Mouse (Mus musculus) G1E (cell line): ENCODE data around the gene Cab39l.

ENCODE experiments used
- CTCF ChIP-seq: IDR thresholded peaks from 2 replicates; pipeline ENCODE4 v1.5.1; 2012; ENCODE audit warnings: low read depth, low read length, inconsistent platforms, mixed read lengths
- GATA1 ChIP-seq: IDR thresholded peaks from 2 replicates; pipeline ENCODE4 v1.6.1; 2012; ENCODE audit warnings: borderline replicate concordance, low read length, inconsistent platforms, mixed read lengths
- GATA2 ChIP-seq: IDR thresholded peaks from 2 replicates; pipeline ENCODE4 v1.6.1; 2012; ENCODE audit warnings: low read depth, low read length, inconsistent platforms, borderline replicate concordance
- POLR2AphosphoS5 ChIP-seq: IDR thresholded peaks from 2 replicates; pipeline ENCODE4 v1.6.1; 2012; ENCODE audit warnings: low read depth, low read length, inconsistent platforms; ENCODE audit not compliant: insufficient replicate concordance
- TAL1 ChIP-seq: conservative IDR thresholded peaks from 2 replicates; pipeline ENCODE4 v1.6.1; 2012; ENCODE audit warnings: low read depth, low read length, inconsistent platforms, mixed read lengths

DNA sequence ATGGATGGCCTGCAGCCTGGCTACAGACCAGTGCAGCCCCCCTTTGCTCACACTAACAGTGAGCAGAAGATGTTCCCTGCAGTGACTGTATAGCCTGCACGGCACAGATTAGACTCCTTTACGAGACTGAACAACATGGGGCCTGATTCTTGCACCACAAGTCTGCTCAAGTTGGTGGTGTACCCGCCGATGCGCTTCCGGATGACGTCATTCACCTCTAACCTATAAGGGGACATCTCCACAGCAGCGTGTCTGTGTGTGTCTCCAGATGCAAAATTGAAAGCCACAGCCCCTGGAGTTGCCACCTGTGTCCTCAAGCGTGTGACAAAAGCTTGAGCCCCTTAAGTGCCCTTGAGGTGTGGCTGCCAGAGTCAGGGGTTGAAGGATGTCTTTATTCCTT lies 189.3 kb downstream of the Cab39l start:
- TF ChIP-seq CTCF: no peak
- TF ChIP-seq POLR2AphosphoS5: no peak
- TF ChIP-seq GATA1: no peak
- no peak for TF ChIP-seq TAL1
- no peak for TF ChIP-seq GATA2
